Mouse (Mus musculus): ENCODE measurements around the gene Pde10a. TPM values are rescaled to one million over a fixed set of nuclear protein-coding genes. Genes with fewer than 3 reads are reported as not detected.

Pde10a gene
- polyA plus RNA-seq, 1 experiment from 2014 or later: 1.7 TPM

DNA sequence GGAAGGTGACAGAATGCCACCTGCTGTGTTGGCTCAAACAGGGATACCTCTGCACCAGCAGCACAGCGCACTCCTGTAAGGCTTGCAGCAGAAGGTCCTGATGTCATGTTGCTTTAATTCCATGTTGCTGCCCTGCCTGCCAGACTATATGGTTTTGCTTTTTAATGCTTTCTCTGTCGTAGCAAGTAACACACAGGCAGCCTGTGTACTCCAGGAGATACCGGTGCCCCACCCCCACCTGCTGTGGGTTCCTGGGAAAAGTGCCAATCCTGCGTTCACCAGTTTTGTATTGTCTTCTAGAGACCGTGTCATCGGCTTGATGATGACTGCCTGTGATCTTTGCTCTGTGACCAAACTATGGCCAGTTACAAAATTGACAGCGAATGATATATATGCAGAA lies 449.3 kb downstream of the Pde10a start:
- ATAC-seq: no peak
- no peak overlapping the region for H3K27ac ChIP-seq
- no peak overlapping the region for H3K4me3 ChIP-seq
- H3K9ac ChIP-seq: no peak overlapping the region
- WGBS (ENCODE audit: insufficient replicate concordance): 68% methylated on average over 7 of the region's 7 CpGs
- no peaks in the 10 kb centered on the region for H3K9me3 ChIP-seq (replicated peaks)
- H3K27me3 ChIP-seq (replicated peaks): peaks cover 3% of the 10 kb centered on the region; the same call in 1 of the 2 replicates
- H3K4me1 ChIP-seq: no peaks in the 10 kb centered on the region
- no peaks in the 10 kb centered on the region for H3K36me3 ChIP-seq
- H3K4me2 ChIP-seq: no peak overlapping the region

DNA sequence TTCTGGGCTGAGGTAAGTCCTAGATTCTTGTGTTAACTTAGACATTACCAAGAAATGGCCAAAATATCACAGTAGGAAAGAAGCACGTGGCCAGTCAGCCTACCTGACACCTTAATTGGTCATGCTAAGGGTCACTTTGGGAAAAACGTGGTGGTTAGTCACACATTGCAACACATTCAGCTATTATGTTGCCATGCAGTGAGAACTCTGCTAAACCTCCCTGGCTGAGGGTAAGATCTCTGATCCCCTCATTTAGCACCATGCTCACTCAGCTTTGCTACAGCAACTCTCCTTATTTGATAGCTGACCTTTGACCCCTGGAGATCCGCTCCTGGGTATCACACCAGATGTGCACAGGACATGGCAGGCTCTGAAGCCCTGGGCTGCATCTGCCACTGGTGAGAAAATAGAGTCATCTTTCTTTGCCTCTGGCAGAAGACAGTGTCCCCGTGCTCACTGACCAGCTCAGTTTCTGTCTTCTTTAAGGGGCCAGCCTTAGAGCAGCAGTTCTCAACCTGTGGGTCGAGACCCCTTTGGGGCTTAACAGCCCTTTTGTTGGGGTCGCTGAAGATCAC lies 449.7 kb downstream of the Pde10a start:
- H3K9ac ChIP-seq: no peak overlapping the region
- H3K4me2 ChIP-seq: no peak overlapping the region
- ATAC-seq: no peak
- no peaks in the 10 kb centered on the region for H3K9me3 ChIP-seq (replicated peaks)
- no peak overlapping the region for H3K27ac ChIP-seq
- no peaks in the 10 kb centered on the region for H3K4me1 ChIP-seq
- peaks cover 3% of the 10 kb centered on the region; the same call in 1 of the 2 replicates for H3K27me3 ChIP-seq (replicated peaks)
- no peak overlapping the region for H3K4me3 ChIP-seq
- WGBS (ENCODE audit: insufficient replicate concordance): 58% methylated on average over 6 of the region's 6 CpGs
- H3K36me3 ChIP-seq: no peaks in the 10 kb centered on the region

DNA sequence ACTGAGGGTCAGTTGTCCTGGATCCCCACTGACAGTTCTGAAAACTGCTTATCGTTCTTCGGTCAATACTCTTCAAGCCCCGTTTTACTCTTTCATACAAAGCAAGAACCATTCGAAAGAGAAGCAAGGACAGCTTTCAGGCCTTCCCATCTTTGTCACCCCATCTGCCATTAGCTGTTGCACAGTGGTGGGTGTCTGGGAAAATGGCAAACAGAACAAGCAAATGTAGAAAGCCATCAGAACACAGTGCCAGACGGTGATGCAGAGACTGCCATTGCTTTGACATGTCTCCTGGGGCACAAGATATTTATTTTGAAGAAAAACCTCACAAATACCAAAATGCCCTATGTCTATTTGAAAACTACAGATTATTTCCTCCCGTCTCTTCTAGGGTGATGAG lies 451.6 kb downstream of the Pde10a start:
- no peaks in the 10 kb centered on the region for H3K9me3 ChIP-seq (replicated peaks)
- H3K4me3 ChIP-seq: no peak overlapping the region
- H3K27me3 ChIP-seq (replicated peaks): peaks cover 7% of the 10 kb centered on the region; the same call in 1 of the 2 replicates
- no peak overlapping the region for H3K9ac ChIP-seq
- no peaks in the 10 kb centered on the region for H3K4me1 ChIP-seq
- ATAC-seq: no peak
- 68% methylated on average over 6 of the region's 6 CpGs for WGBS (ENCODE audit: insufficient replicate concordance)
- H3K36me3 ChIP-seq: no peaks in the 10 kb centered on the region
- H3K27ac ChIP-seq: no peak overlapping the region
- no peak overlapping the region for H3K4me2 ChIP-seq

DNA sequence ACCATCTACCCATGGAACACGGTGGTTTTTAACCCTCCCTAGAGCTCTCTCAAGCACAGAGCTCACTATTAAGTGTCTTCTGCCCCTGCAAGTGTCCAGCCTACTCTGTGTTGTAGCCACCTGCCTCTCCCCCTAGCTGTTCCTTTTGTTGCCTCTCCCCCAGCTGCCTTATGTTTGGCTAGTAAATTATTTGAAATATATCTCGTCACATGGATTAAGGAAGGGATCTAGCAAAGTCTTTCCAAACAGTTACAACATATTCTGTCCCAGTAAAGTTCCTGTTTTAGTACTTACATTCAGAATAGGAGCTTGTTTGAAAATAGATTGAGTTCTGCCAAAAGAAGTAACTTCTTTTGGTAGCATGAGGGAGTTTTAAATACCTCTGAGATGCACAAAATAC lies 452.1 kb downstream of the Pde10a start:
- Histone ChIP-seq H3K9ac (no peak overlapping the region), H3K27me3 (replicated peaks) (peaks cover 7% of the 10 kb centered on the region; the same call in 1 of the 2 replicates), H3K36me3 (no peaks in the 10 kb centered on the region), H3K4me1 (no peaks in the 10 kb centered on the region), H3K27ac (no peak overlapping the region), H3K4me2 (no peak overlapping the region), H3K4me3 (no peak overlapping the region), H3K9me3 (replicated peaks) (no peaks in the 10 kb centered on the region)
- 51% methylated on average over 2 of the region's 2 CpGs for WGBS (ENCODE audit: insufficient replicate concordance)
- ATAC-seq: no peak

DNA sequence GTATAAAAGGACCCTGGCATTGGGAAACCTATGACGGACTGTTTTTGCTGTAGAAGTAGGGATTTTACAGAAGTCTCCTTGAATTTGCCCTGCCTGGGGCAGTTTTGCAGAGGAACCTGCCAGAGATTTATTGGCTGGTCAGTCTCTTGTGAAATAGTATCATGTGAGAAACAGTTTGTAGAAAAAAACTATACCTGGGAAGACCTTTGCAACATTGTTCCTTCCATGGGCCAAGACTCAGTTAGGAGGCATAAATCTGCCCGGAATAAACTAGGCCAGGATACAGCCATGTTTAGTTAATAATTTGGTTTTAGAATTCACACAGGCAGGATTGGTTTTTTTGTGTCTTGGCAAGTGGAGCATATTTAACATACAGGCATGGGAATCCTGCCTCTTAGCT lies 458.4 kb downstream of the Pde10a start:
- Histone ChIP-seq H3K36me3 (no peaks in the 10 kb centered on the region), H3K27ac (no peak overlapping the region), H3K27me3 (replicated peaks) (peaks cover 4% of the 10 kb centered on the region; the same call in 1 of the 2 replicates), H3K4me3 (no peak overlapping the region), H3K9ac (no peak overlapping the region), H3K9me3 (replicated peaks) (no peaks in the 10 kb centered on the region), H3K4me2 (no peak overlapping the region), H3K4me1 (0 out of 2 replicates have a peak, but pooled peaks cover 6% of the 10 kb centered on the region)
- no peak for ATAC-seq
- WGBS (ENCODE audit: insufficient replicate concordance): 71% methylated on average over 2 of the region's 2 CpGs

DNA sequence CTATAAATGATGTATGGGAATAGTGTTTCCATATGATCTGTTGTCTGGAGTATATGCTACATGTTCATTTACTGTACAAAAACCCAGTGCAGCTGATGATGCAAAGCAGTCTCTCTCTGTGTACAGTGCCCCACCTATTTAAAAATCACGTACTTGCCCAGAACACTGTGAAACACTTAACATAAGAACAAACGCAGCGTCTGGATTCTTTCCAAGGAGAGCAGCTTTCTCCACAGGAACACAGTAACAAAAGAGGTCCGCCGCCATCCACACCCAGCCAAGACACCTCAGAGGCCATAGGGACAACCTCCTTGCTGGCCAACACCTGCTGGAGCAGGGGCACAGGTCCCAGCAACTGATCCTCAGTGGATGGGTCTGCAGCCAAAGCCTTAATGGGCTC lies 460.5 kb downstream of the Pde10a start:
- Histone ChIP-seq H3K9ac (no peak overlapping the region), H3K4me2 (no peak overlapping the region), H3K4me1 (0 out of 2 replicates have a peak, but pooled peaks cover 7% of the 10 kb centered on the region), H3K9me3 (replicated peaks) (no peaks in the 10 kb centered on the region), H3K36me3 (no peaks in the 10 kb centered on the region), H3K4me3 (no peak overlapping the region), H3K27me3 (replicated peaks) (peaks cover 3% of the 10 kb centered on the region; the same call in 1 of the 2 replicates), H3K27ac (no peak overlapping the region)
- no peak for ATAC-seq
- 70% methylated on average over 5 of the region's 5 CpGs for WGBS (ENCODE audit: insufficient replicate concordance)

DNA sequence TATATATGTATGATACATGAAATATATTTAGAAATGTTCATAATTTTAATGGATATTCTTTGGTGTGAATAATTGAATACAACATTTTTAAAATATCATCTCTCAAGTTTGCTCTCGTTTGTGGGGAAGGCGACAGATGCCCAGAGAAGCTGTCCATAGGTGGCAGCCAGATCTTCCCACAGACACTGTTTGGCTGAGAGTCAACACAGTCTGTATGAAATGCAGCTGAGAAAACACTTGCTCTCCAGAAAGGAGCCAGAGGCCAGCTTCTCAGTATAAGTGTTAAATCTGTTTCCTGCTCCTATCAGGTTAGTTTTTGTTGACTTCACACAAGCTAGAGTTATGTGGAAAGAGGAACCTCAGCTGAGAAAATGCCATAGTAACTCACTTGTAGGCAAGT lies 461.4 kb downstream of the Pde10a start:
- Histone ChIP-seq H3K9me3 (replicated peaks) (no peaks in the 10 kb centered on the region), H3K4me2 (no peak overlapping the region), H3K27ac (no peak overlapping the region), H3K9ac (no peak overlapping the region), H3K4me3 (no peak overlapping the region), H3K4me1 (0 out of 2 replicates have a peak, but pooled peaks cover 7% of the 10 kb centered on the region), H3K36me3 (no peaks in the 10 kb centered on the region), H3K27me3 (replicated peaks) (no peaks in the 10 kb centered on the region)
- ATAC-seq: no peak
- 58% methylated on average over 2 of the region's 2 CpGs for WGBS (ENCODE audit: insufficient replicate concordance)

DNA sequence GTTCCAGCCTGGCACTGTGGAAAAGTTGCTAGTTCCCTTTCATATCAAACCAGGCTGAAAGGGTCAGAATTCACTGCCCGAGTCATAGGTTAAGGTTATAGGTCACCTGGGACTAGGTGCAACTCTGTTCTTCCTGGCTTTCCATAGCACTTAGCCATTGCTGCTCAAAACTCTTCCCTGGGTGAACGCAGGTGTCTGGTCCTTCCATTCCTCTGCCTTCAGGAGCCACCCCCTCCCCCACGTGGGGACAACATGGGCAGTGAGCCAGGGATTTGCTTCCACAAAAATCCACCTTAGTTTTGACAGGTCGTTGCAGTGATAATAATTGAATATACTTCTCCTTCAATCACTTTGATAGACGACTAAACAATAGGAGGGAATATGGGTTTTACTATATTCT lies 462.2 kb downstream of the Pde10a start:
- Histone ChIP-seq H3K27me3 (replicated peaks) (no peaks in the 10 kb centered on the region), H3K9ac (no peak overlapping the region), H3K4me2 (no peak overlapping the region), H3K27ac (no peak overlapping the region), H3K4me3 (no peak overlapping the region), H3K4me1 (0 out of 2 replicates have a peak, but pooled peaks cover 7% of the 10 kb centered on the region), H3K9me3 (replicated peaks) (no peaks in the 10 kb centered on the region), H3K36me3 (no peaks in the 10 kb centered on the region)
- ATAC-seq: no peak
- WGBS (ENCODE audit: insufficient replicate concordance): 63% methylated on average over 5 of the region's 5 CpGs

DNA sequence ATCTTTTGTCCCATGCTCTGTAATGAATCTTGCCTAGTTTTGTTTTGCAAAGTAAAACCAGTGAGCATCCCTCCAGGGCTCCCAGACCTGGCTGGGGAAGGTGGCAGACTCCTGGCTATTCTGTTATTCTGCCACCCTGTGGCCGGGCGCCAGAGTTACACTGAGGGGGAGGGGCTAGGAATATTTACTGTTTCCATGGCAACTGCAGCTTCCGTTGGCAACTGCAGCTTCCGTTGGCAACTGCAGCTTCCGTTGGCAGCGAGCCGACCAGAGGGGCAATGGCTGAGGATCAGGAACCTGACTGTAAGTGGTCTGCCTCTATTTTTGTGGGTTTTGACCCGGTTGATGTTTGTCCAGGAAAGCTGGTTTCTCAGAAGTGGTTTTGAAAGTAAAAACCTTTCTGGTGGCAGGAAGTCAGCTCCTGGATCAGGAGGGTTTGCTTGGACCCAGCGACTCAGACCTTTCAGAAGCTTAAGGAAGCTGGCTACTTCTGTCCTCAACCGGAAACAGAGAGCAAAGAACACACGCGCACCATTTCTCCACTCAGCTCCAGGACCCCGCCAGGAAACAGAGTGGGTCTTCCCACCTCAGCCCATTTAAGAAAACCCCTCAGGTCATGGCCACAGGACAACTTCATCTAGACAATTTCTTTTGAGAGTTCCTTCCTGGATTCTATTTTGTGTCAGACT lies 463.1 kb downstream of the Pde10a start, which contains the start of gene 1700010I14Rik:
TSS of gene 1700010I14Rik (plus strand) at position 215 of the 689 bp plus-strand sequence.
- Histone ChIP-seq H3K9ac (no peak within 1 kb of the TSS; the same call in 1 of the 2 replicates), H3K36me3 (peaks cover under 1% of the 10 kb centered on the region; the same call in 1 of the 2 replicates), H3K4me2 (peak within 1 kb of the TSS; percentile 65), H3K4me3 (peak within 1 kb of the TSS; percentile 56), H3K4me1 (0 out of 2 replicates have a peak, but pooled peaks cover 7% of the 10 kb centered on the region), H3K27ac (peak within 1 kb of the TSS; percentile 32; the same call in 1 of the 2 replicates), H3K27me3 (replicated peaks) (no peaks in the 10 kb centered on the region), H3K9me3 (replicated peaks) (no peaks in the 10 kb centered on the region)
- ATAC-seq: peak; percentile 60
- 2% methylated on average over 13 of the region's 13 CpGs for WGBS (ENCODE audit: insufficient replicate concordance)

DNA sequence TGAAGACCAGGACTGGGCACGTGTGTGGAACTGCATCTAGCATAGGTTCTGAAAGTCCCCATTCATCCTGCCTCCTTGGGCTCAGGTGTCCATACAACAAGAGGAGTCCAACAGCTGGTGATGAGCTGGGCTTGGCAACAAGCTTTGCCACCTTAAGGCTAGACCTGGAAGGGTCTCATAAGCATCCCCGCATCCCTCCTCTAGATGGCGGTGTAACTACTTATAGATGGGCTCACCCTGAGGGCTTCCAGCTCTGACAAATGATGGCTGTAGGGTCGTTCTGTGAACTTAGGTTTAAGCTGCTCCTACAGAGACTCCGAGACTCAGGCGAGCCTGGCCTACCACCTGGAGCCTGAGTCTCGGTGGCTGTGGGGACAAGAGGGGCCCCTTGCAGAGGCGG lies 466.0 kb downstream of the Pde10a start:
- Histone ChIP-seq H3K4me1 (0 out of 2 replicates have a peak, but pooled peaks cover 7% of the 10 kb centered on the region), H3K27me3 (replicated peaks) (no peaks in the 10 kb centered on the region), H3K9ac (no peak overlapping the region), H3K4me2 (no peak overlapping the region), H3K9me3 (replicated peaks) (no peaks in the 10 kb centered on the region), H3K4me3 (no peak overlapping the region), H3K36me3 (peaks cover 16% of the 10 kb centered on the region; the same call in 1 of the 2 replicates), H3K27ac (no peak overlapping the region)
- 0 out of 2 replicates have a peak, but pooled peaks have one; percentile 11 for ATAC-seq
- 38% methylated on average over 8 of the region's 8 CpGs for WGBS (ENCODE audit: insufficient replicate concordance)

DNA sequence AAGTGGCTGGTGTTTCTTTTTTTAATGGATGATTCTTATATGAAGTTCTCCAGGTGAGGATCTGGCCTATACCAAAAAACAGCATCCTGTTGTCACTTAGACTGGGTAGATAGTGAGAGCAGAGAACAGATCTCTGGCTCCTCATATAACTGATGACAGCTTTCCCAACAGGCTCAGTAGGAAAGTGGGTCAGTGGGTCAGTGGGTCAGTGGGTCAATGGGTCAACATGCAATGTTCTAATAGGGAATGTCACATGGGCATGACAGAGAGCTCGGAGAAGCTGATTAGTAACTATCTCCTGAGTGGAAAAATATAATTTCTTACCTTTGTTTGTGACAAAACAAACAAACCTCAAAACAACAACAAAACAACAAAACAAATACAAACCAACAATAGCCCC lies 470.2 kb downstream of the Pde10a start:
- Histone ChIP-seq H3K9ac (no peak overlapping the region), H3K36me3 (peaks cover 17% of the 10 kb centered on the region; the same call in 1 of the 2 replicates), H3K4me3 (no peak overlapping the region), H3K4me1 (no peaks in the 10 kb centered on the region), H3K27me3 (replicated peaks) (no peaks in the 10 kb centered on the region), H3K4me2 (no peak overlapping the region), H3K27ac (no peak overlapping the region), H3K9me3 (replicated peaks) (no peaks in the 10 kb centered on the region)
- no peak for ATAC-seq
- 56% methylated on average over 1 of the region's 1 CpGs for WGBS (ENCODE audit: insufficient replicate concordance)

DNA sequence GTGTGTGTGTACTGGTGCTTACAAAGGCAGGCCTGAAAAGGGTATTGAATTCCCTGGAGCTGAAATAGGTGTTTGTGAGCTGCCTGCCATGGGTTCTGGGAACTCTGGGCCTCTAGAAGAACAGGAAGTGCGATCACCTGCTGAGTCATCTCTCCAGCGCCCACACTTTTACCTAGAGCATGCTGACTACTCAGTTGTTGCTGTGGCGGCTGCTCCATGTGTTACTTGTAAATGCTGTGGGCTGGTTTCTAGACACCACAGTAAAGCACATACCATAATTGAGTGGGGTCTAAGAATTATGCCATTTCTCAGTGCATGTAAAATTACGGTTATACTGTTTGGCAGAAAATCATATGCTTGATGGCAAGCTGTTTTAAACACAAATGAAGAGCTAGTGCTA lies 477.3 kb downstream of the Pde10a start:
- Histone ChIP-seq H3K4me3 (no peak overlapping the region), H3K9me3 (replicated peaks) (no peaks in the 10 kb centered on the region), H3K27me3 (replicated peaks) (no peaks in the 10 kb centered on the region), H3K4me1 (no peaks in the 10 kb centered on the region), H3K27ac (no peak overlapping the region), H3K36me3 (peaks cover 3% of the 10 kb centered on the region; the same call in 1 of the 2 replicates), H3K4me2 (no peak overlapping the region), H3K9ac (no peak overlapping the region)
- 41% methylated on average over 4 of the region's 4 CpGs for WGBS (ENCODE audit: insufficient replicate concordance)
- no peak for ATAC-seq
